Mouse (Mus musculus) activated CD4-positive, CD25-positive, alpha-beta regulatory T cell (primary cell): Measurements from ENCODE around the gene 4930447C04Rik. TPM values are rescaled to one million over a fixed set of nuclear protein-coding genes. Genes with fewer than 3 reads are reported as not detected.

ENCODE experiments used
- polyA plus RNA-seq, 2 experiments: library from polyadenylated mRNA; unstranded; fragments of 100-300 nt; shearing (Covaris generic); gene quantifications; one replicate each; pipeline ENCODE4 v1.2.1; 2017

The 4930447C04Rik gene
- under 1 TPM in 1 of 2 experiments, not detected in 1; 0.38 TPM for polyA plus RNA-seq

DNA sequence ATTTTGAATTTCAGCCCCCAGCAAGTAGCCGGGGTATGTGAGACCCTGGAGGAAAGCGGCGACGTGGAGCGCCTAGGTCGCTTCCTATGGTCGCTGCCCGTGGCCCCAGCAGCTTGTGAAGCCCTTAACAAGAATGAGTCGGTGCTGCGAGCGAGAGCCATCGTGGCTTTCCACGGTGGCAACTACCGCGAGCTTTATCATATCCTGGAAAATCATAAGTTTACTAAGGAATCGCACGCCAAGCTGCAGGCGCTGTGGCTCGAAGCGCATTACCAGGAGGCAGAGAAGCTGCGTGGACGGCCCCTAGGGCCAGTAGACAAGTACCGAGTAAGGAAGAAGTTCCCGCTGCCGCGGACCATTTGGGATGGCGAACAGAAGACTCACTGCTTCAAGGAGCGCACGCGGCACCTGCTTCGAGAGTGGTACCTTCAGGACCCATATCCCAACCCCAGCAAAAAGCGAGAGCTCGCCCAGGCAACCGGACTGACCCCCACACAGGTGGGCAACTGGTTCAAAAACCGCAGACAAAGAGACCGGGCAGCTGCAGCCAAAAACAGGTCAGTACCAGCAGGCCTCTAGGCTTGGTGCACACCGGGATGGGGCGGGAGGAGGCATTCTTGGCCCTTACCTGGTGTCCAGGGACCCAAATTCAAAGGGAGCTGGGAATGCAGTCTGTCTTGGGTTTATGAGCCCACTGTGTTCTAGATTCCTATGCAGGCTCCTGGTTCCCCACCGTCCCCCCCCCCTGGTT, at the start of gene 4930447C04Rik:
Gene 4930447C04Rik, minus strand, starts transcription at position 704 of the 751 bp plus-strand sequence.

DNA sequence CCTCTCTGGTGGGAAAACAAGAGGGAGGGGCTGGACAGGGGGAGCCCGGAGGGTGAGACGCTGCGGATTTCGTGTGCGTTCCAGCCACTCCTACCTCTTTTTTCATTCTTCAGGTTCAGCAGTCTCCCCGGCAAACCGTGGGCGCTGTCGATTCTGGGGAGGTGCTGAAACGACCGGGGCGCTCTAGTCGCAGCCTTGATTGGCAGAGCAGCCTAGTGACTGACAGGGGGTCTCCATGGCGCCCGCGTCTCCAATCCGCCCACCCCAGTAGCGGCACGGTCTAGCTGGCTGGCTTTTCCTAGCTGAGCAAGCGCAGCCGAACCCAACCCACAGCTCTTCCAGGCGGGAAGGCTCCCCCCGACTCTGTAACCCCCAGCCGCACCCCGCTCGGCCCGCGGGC, 958 bp downstream of the 4930447C04Rik start, which contains the start of gene Six6:
Gene Six6, plus strand, starts transcription at position 277 of the 400 bp plus-strand sequence.

Other genes starting within 250 kb of the 4930447C04Rik start
- 10 to 100 TPM; 64.9 to 78.2 TPM for gene Ppm1a, start 183.3 kb downstream of the 4930447C04Rik start, polyA plus RNA-seq
- under 1 TPM in 1 of 2 experiments, not detected in 1; 0.07 TPM for gene Six6, start 882 bp downstream of the 4930447C04Rik start, polyA plus RNA-seq
- under 1 TPM; 0.08 to 0.49 TPM for gene Six1, start 113.1 kb upstream of the 4930447C04Rik start, polyA plus RNA-seq
- under 1 TPM in 1 of 2 experiments, not detected in 1; 0.72 TPM for gene Six4, start 172.7 kb upstream of the 4930447C04Rik start, polyA plus RNA-seq
- 10 to 100 TPM; 24.6 to 32.1 TPM for gene Mnat1, start 182.9 kb upstream of the 4930447C04Rik start, polyA plus RNA-seq